Mouse (Mus musculus) right cerebral cortex, adult 18-20 months (tissue): ENCODE results near the gene Olfr517.

Experiments
- DNase-seq: peaks from one replicate; pipeline ENCODE4 v3.0.0; 2022; ENCODE audit warnings: mixed read lengths

The Olfr517 gene

DNA sequence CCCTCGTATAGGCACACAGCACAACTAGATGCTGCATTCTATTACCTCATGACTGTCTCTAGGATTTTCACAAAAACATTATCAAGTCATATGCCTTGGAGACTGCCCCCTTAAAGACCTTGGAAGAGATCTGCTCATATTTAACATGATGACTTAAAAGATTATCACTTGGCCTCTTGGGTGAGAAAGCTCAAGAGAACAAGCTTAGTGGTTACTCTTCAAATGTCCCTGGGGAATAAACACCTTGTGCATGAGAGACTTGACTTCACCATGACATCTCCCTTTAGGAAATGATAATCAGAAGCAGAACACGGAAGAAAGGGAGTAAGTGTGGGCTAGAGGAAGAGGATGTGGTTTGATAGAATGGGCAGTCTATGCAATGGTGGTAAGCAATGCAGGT is at the start of gene Olfr517:
TSS of gene Olfr517 (minus strand) at position 101 of the 400 bp plus-strand sequence.
- DNase-seq, result no peak

- DNase-seq, result no peak
Measured at GRCm38 (mm10) chr7:108903969-108904368, 31.8 kb upstream of the Olfr517 start.

- DNase-seq, result no peak
Measured at GRCm38 (mm10) chr7:108894320-108894719, 22.1 kb upstream of the Olfr517 start, which contains the start of gene Olfr519. Gene Olfr519, minus strand, starts transcription at chr7:108894420.

GRCm38 (mm10) chr7:108884906-108885305 is 12.7 kb upstream of the Olfr517 start, which contains the start of gene Olfr518:
Gene Olfr518, minus strand, starts transcription at chr7:108885006.
- no peak for DNase-seq

- DNase-seq, result no peak
Measured at GRCm38 (mm10) chr7:108850429-108850828, 21.8 kb downstream of the Olfr517 start, which contains the start of gene Olfr516. Gene Olfr516, minus strand, starts transcription at chr7:108850529.

GRCm38 (mm10) chr7:108825897-108826296 is 46.3 kb downstream of the Olfr517 start, which contains the start of gene Olfr514:
Gene Olfr514, minus strand, starts transcription at chr7:108825997.
- DNase-seq, result no peak
